Mouse (Mus musculus): ENCODE measurements around the gene Zkscan7. TPM values are rescaled to one million over a fixed set of nuclear protein-coding genes. Genes with fewer than 3 reads are reported as not detected.

The Zkscan7 gene
- polyA plus RNA-seq (2015; fragmentation: Nextera tagmentation; extraction: Ambion mirVana), result 2.0 and 2.6 TPM in 2 replicates

GRCm38 (mm10) chr9:122885385-122885784 is at the start of gene Zkscan7:
Gene Zkscan7 (plus strand): TSS chr9:122885685.
- H3K4me1 ChIP-seq (replicated peaks; ENCODE audit: control insufficient read depth, insufficient read depth), result 0 out of 2 replicates have a peak, but pooled peaks cover 3% of the 10 kb centered on the region
- WGBS, result 87% methylated on average over 3 of the region's 3 CpGs
- H3K9me3 ChIP-seq (ENCODE audit: control insufficient read depth, low read length), result no peaks in the 10 kb centered on the region
- no peak for TF ChIP-seq CTCF (IDR thresholded peaks at IDR 0.05; ENCODE audit: low read depth)
- TF ChIP-seq EP300 (optimal IDR thresholded peaks at IDR 0.05), result no peak
- no peaks in the 10 kb centered on the region for H3K36me3 ChIP-seq (ENCODE audit: control insufficient read depth, insufficient read depth, low read length)
- H3K27ac ChIP-seq (replicated peaks), result no peak within 1 kb of the TSS
- no peak for ATAC-seq (ENCODE audit: low FRiP score, low TSS enrichment)
- H3K9ac ChIP-seq (ENCODE audit: low read length), result peak within 1 kb of the TSS; percentile 80; the same call in 1 of the 2 replicates
- no peaks in the 10 kb centered on the region for H3K27me3 ChIP-seq (ENCODE audit: control insufficient read depth, insufficient read depth, low read length)
- peak within 1 kb of the TSS; percentile 75 for H3K4me3 ChIP-seq (ENCODE audit: low read depth, low read length)
- no peak for DNase-seq (ENCODE audit: low spot score)
- peak within 1 kb of the TSS; percentile 87 for H3K4me2 ChIP-seq (replicated peaks; ENCODE audit: low read depth)

GRCm38 (mm10) chr9:122836126-122836525 is 49.4 kb upstream of the Zkscan7 start:
- no peaks in the 10 kb centered on the region for H3K9me3 ChIP-seq (ENCODE audit: control insufficient read depth, low read length)
- H3K9ac ChIP-seq (ENCODE audit: low read length), result no peak overlapping the region
- H3K36me3 ChIP-seq (ENCODE audit: control insufficient read depth, insufficient read depth, low read length), result no peaks in the 10 kb centered on the region; the same call in 1 of the 2 replicates
- H3K4me3 ChIP-seq (ENCODE audit: low read depth, low read length), result no peak overlapping the region
- whole genome bisulfite sequencing, result 45% methylated on average over 9 of the region's 9 CpGs
- no peak overlapping the region for H3K4me2 ChIP-seq (replicated peaks; ENCODE audit: low read depth)
- no peak for ATAC-seq (ENCODE audit: low FRiP score, low TSS enrichment)
- no peak overlapping the region for H3K27ac ChIP-seq (replicated peaks)
- no peak for TF ChIP-seq CTCF (IDR thresholded peaks at IDR 0.05; ENCODE audit: low read depth)
- TF ChIP-seq EP300 (optimal IDR thresholded peaks at IDR 0.05), result no peak
- peaks cover 4% of the 10 kb centered on the region; the same call in 1 of the 2 replicates for H3K4me1 ChIP-seq (replicated peaks; ENCODE audit: control insufficient read depth, insufficient read depth)
- H3K27me3 ChIP-seq (ENCODE audit: control insufficient read depth, insufficient read depth, low read length), result no peaks in the 10 kb centered on the region
- no peak for DNase-seq (ENCODE audit: low spot score)

- TF ChIP-seq EP300 (optimal IDR thresholded peaks at IDR 0.05), result no peak
- TF ChIP-seq CTCF (IDR thresholded peaks at IDR 0.05; ENCODE audit: low read depth), result no peak
- H3K27me3 ChIP-seq (ENCODE audit: control insufficient read depth, insufficient read depth, low read length), result no peaks in the 10 kb centered on the region
- H3K4me3 ChIP-seq (ENCODE audit: low read depth, low read length), result no peak overlapping the region
- H3K9ac ChIP-seq (ENCODE audit: low read length), result no peak overlapping the region
- H3K4me2 ChIP-seq (replicated peaks; ENCODE audit: low read depth), result no peak overlapping the region
- no peaks in the 10 kb centered on the region; the same call in 1 of the 2 replicates for H3K36me3 ChIP-seq (ENCODE audit: control insufficient read depth, insufficient read depth, low read length)
- H3K4me1 ChIP-seq (replicated peaks; ENCODE audit: control insufficient read depth, insufficient read depth), result peaks cover 4% of the 10 kb centered on the region; the same call in 1 of the 2 replicates
- 33% methylated on average over 6 of the region's 6 CpGs for WGBS
- 0 out of 2 replicates have a peak, but pooled peaks have one; percentile 42 for ATAC-seq (ENCODE audit: low FRiP score, low TSS enrichment)
- 0 out of 2 replicates have a peak overlapping the region, but pooled peaks have one; percentile 24 for H3K27ac ChIP-seq (replicated peaks)
- peak; percentile 56 for DNase-seq (ENCODE audit: low spot score)
- H3K9me3 ChIP-seq (ENCODE audit: control insufficient read depth, low read length), result no peaks in the 10 kb centered on the region
These were observed 48.7 kb upstream of the Zkscan7 start for GRCm38 (mm10) chr9:122836790-122837189.

GRCm38 (mm10) chr9:122837216-122837615 is 48.3 kb upstream of the Zkscan7 start:
- no peak overlapping the region for H3K4me2 ChIP-seq (replicated peaks; ENCODE audit: low read depth)
- no peak overlapping the region for H3K9ac ChIP-seq (ENCODE audit: low read length)
- no peaks in the 10 kb centered on the region for H3K27me3 ChIP-seq (ENCODE audit: control insufficient read depth, insufficient read depth, low read length)
- peak; percentile 56 for ATAC-seq (ENCODE audit: low FRiP score, low TSS enrichment)
- H3K36me3 ChIP-seq (ENCODE audit: control insufficient read depth, insufficient read depth, low read length), result no peaks in the 10 kb centered on the region; the same call in 1 of the 2 replicates
- H3K27ac ChIP-seq (replicated peaks), result 0 out of 2 replicates have a peak overlapping the region, but pooled peaks have one; percentile 24
- 61% methylated on average over 4 of the region's 4 CpGs for WGBS
- no peak for DNase-seq (ENCODE audit: low spot score)
- H3K9me3 ChIP-seq (ENCODE audit: control insufficient read depth, low read length), result no peaks in the 10 kb centered on the region
- H3K4me3 ChIP-seq (ENCODE audit: low read depth, low read length), result no peak overlapping the region
- peaks cover 4% of the 10 kb centered on the region; the same call in 1 of the 2 replicates for H3K4me1 ChIP-seq (replicated peaks; ENCODE audit: control insufficient read depth, insufficient read depth)
- TF ChIP-seq CTCF (IDR thresholded peaks at IDR 0.05; ENCODE audit: low read depth) (no peak), EP300 (optimal IDR thresholded peaks at IDR 0.05) (no peak)

GRCm38 (mm10) chr9:122837680-122838079 is 47.8 kb upstream of the Zkscan7 start:
- DNase-seq (ENCODE audit: low spot score) (peak; percentile 77), ATAC-seq (ENCODE audit: low FRiP score, low TSS enrichment) (peak; percentile 89)
- no peaks in the 10 kb centered on the region for H3K9me3 ChIP-seq (ENCODE audit: control insufficient read depth, low read length)
- H3K4me1 ChIP-seq (replicated peaks; ENCODE audit: control insufficient read depth, insufficient read depth), result peaks cover 4% of the 10 kb centered on the region; the same call in 1 of the 2 replicates
- H3K9ac ChIP-seq (ENCODE audit: low read length), result 0 out of 2 replicates have a peak overlapping the region, but pooled peaks have one; percentile 38
- no peak overlapping the region; the same call in 1 of the 2 replicates for H3K4me2 ChIP-seq (replicated peaks; ENCODE audit: low read depth)
- 25% methylated on average over 16 of the region's 16 CpGs for WGBS
- H3K36me3 ChIP-seq (ENCODE audit: control insufficient read depth, insufficient read depth, low read length), result no peaks in the 10 kb centered on the region; the same call in 1 of the 2 replicates
- no peaks in the 10 kb centered on the region for H3K27me3 ChIP-seq (ENCODE audit: control insufficient read depth, insufficient read depth, low read length)
- H3K4me3 ChIP-seq (ENCODE audit: low read depth, low read length), result no peak overlapping the region
- H3K27ac ChIP-seq (replicated peaks), result peak overlapping the region; percentile 63; the same call in 1 of the 2 replicates
- TF ChIP-seq EP300 (optimal IDR thresholded peaks at IDR 0.05) (no peak), CTCF (IDR thresholded peaks at IDR 0.05; ENCODE audit: low read depth) (peak; percentile 74)

GRCm38 (mm10) chr9:122843760-122844159 is 41.7 kb upstream of the Zkscan7 start, which contains the start of gene Gm35549:
Gene Gm35549 (minus strand): TSS chr9:122844035.
- ATAC-seq (ENCODE audit: low FRiP score, low TSS enrichment) (no peak), DNase-seq (ENCODE audit: low spot score) (no peak)
- no peak within 1 kb of the TSS for H3K4me3 ChIP-seq (ENCODE audit: low read depth, low read length)
- no peaks in the 10 kb centered on the region for H3K9me3 ChIP-seq (ENCODE audit: control insufficient read depth, low read length)
- no peak within 1 kb of the TSS for H3K9ac ChIP-seq (ENCODE audit: low read length)
- no peak within 1 kb of the TSS for H3K27ac ChIP-seq (replicated peaks)
- H3K27me3 ChIP-seq (ENCODE audit: control insufficient read depth, insufficient read depth, low read length), result no peaks in the 10 kb centered on the region
- TF ChIP-seq CTCF (IDR thresholded peaks at IDR 0.05; ENCODE audit: low read depth) (no peak), EP300 (optimal IDR thresholded peaks at IDR 0.05) (no peak)
- WGBS, result 63% methylated on average over 3 of the region's 3 CpGs
- H3K36me3 ChIP-seq (ENCODE audit: control insufficient read depth, insufficient read depth, low read length), result no peaks in the 10 kb centered on the region
- H3K4me2 ChIP-seq (replicated peaks; ENCODE audit: low read depth), result no peak within 1 kb of the TSS
- no peaks in the 10 kb centered on the region for H3K4me1 ChIP-seq (replicated peaks; ENCODE audit: control insufficient read depth, insufficient read depth)
